Comparison of ENCODE assay signal across 9 mouse cellular contexts in genomic region chrX:159988002-159988960, GRCm38 (mm10). TPM values are rescaled to one million over a fixed set of nuclear protein-coding genes. Genes with fewer than 3 reads are reported as not detected.
DNase-seq lines count a peak whose midpoint lies in the region; ATAC-seq and TF ChIP-seq lines count a peak whose summit lies in the region.
"Had no signal": no experiment of that assay in that cellular context is flagged by ENCODE, and none has a peak within 500 bp of the region (broad histone marks: within the 10 kb centered on the region; RNA-seq: fewer than 3 reads in every experiment).

Gene Map3k15, plus strand, starts transcription at chrX:159988433.

- H3K36me3 ChIP-seq in limb, embryonic 14.5 days (ENCODE audit: control insufficient read depth, insufficient read depth, low read length): no peaks in the 10 kb centered on the region
- H3K36me3 ChIP-seq in midbrain, embryonic 14.5 days (ENCODE audit: control insufficient read depth, insufficient read depth, low read length): no peaks in the 10 kb centered on the region

- intact Hi-C loops in gastrocnemius, postnatal 14 days (cut with DNase I; ENCODE audit: low total_unique reads): no loop called here

- 20% methylated on average over 30 of the region's 108 CpGs for WGBS in limb, embryonic 14.5 days
- 26% methylated on average over 66 of the region's 108 CpGs for WGBS in midbrain, embryonic 14.5 days

- 0 out of 2 replicates have a peak, but pooled peaks have one; percentile 21 for TF ChIP-seq CTCF in cortical plate, adult 2 months (IDR thresholded peaks at IDR 0.05; ENCODE audit: extremely low read depth, insufficient read depth, low read length)

- peak; percentile 41 for ATAC-seq in limb, embryonic 14.5 days (ENCODE audit: low FRiP score, low read depth)
- ATAC-seq in midbrain, embryonic 14.5 days (ENCODE audit: low FRiP score, low TSS enrichment): peak; percentile 58

- H3K4me1 ChIP-seq in cortical plate, adult 2 months (ENCODE audit: control insufficient read depth, insufficient read depth, low read length): no peaks in the 10 kb centered on the region
- no peaks in the 10 kb centered on the region for H3K4me1 ChIP-seq in limb, embryonic 14.5 days (ENCODE audit: control insufficient read depth, insufficient read depth, low read length)
- no peaks in the 10 kb centered on the region for H3K4me1 ChIP-seq in midbrain, embryonic 14.5 days (ENCODE audit: control insufficient read depth, insufficient read depth, low read length)

- no peaks in the 10 kb centered on the region for H3K9me3 ChIP-seq in limb, embryonic 14.5 days (ENCODE audit: control insufficient read depth, low read length)
- no peaks in the 10 kb centered on the region for H3K9me3 ChIP-seq in midbrain, embryonic 14.5 days (ENCODE audit: control insufficient read depth, low read length)

- no peak for TF ChIP-seq POLR2A in cortical plate, adult 2 months (IDR thresholded peaks at IDR 0.05; ENCODE audit: extremely low read depth, insufficient read depth, low read length)
- no peak for TF ChIP-seq POLR2A in limb, embryonic 14.5 days (IDR thresholded peaks at IDR 0.05; ENCODE audit: borderline replicate concordance, extremely low read depth, insufficient read depth, insufficient read length)

- peak within 1 kb of the TSS; percentile 36; the same call in 1 of the 2 replicates for H3K9ac ChIP-seq in limb, embryonic 14.5 days (ENCODE audit: low read depth, low read length, severe bottlenecking)
- H3K9ac ChIP-seq in midbrain, embryonic 14.5 days (replicated peaks; ENCODE audit: low read length): peak within 1 kb of the TSS; percentile 29; the same call in 1 of the 2 replicates

- peak within 1 kb of the TSS; percentile 71 for H3K4me2 ChIP-seq in limb, embryonic 14.5 days (replicated peaks; ENCODE audit: low read depth, low read length, severe bottlenecking)
- H3K4me2 ChIP-seq in midbrain, embryonic 14.5 days (ENCODE audit: low read length): peak within 1 kb of the TSS; percentile 69

- H3K4me3 ChIP-seq in cortical plate, adult 2 months (ENCODE audit: insufficient read depth, low read length): 0 out of 2 replicates have a peak within 1 kb of the TSS, but pooled peaks have one; percentile 20
- peak within 1 kb of the TSS; percentile 45 for H3K4me3 ChIP-seq in limb, embryonic 14.5 days (replicated peaks; ENCODE audit: low read length)
- peak within 1 kb of the TSS; percentile 39 for H3K4me3 ChIP-seq in midbrain, embryonic 14.5 days (replicated peaks; ENCODE audit: low read depth, low read length)
- H3K4me3 ChIP-seq: myocyte had no signal

- H3K27ac ChIP-seq in cortical plate, adult 2 months (ENCODE audit: insufficient read depth, low read length): no peak within 1 kb of the TSS
- H3K27ac ChIP-seq in limb, embryonic 14.5 days (replicated peaks; ENCODE audit: low read depth, low read length): no peak within 1 kb of the TSS
- H3K27ac ChIP-seq in midbrain, embryonic 14.5 days (replicated peaks; ENCODE audit: low read depth, low read length): no peak within 1 kb of the TSS

- peaks cover 14% of the 10 kb centered on the region for H3K27me3 ChIP-seq in limb, embryonic 14.5 days (ENCODE audit: control insufficient read depth, insufficient read depth, low read length)
- 0 out of 2 replicates have a peak, but pooled peaks cover 7% of the 10 kb centered on the region for H3K27me3 ChIP-seq in midbrain, embryonic 14.5 days (ENCODE audit: control insufficient read depth, insufficient read depth, low read length)

- peak; percentile 3 for DNase-seq in cerebellum, adult 11 months
- no peak for DNase-seq in cerebellum, adult 9-11 months
- DNase-seq in gastrocnemius, postnatal 14 days: peak; percentile 59
- DNase-seq in induced T-regulatory cell, adult 2 months (ENCODE audit: low read depth): peak; percentile 76
- peak; percentile 2 for DNase-seq in limb, embryonic 14.5 days (ENCODE audit: low spot score)
- peak; percentile 48 for DNase-seq in midbrain, embryonic 14.5 days
- peak; percentile 39 to 63 for DNase-seq in spleen, adult 18-20 months

RNA-seq across cellular contexts. Expression of gene Map3k15, which starts in this region (rescaled TPM):
- polyA plus RNA-seq in cortical plate, adult 2 months (2012; rRNA removed): 1.2 TPM in 2 replicates
- total RNA-seq in gastrocnemius, postnatal 14 days (2021): under 1 TPM; 0.16 to 0.40 TPM
- 0.79 and 0.89 TPM in 2 replicates for polyA plus RNA-seq in limb, embryonic 14.5 days (2012; rRNA removed)
- polyA plus RNA-seq in limb, embryonic 14.5 days (2014; fragmentation: Nextera tagmentation; extraction: Ambion mirVana): 0.14 and 0.18 TPM in 2 replicates
- 0.28 and 0.31 TPM in 2 replicates for polyA plus RNA-seq in midbrain, embryonic 14.5 days (2014; fragmentation: Nextera tagmentation; extraction: Ambion mirVana)

Comparison
In these comparisons a context has a peak if more than half of its experiments do, and no peak if none do; other contexts are left out.
1. Peak in DNase-seq in gastrocnemius, postnatal 14 days; RNA of the gene not detected or under 1 TPM.
2. Peak in DNase-seq, ATAC-seq, H3K4me3 ChIP-seq, H3K9ac ChIP-seq and H3K4me2 ChIP-seq in limb, embryonic 14.5 days; RNA of the gene not detected or under 1 TPM.
3. Peak in DNase-seq, ATAC-seq, H3K4me3 ChIP-seq, H3K9ac ChIP-seq and H3K4me2 ChIP-seq in midbrain, embryonic 14.5 days; RNA of the gene not detected or under 1 TPM.